Mouse (Mus musculus) heart, adult 2 months (tissue): Measurements from ENCODE around the gene Tbc1d10a. TPM values are rescaled to one million over a fixed set of nuclear protein-coding genes. Genes with fewer than 3 reads are reported as not detected.
A peak's percentile ranks its signal among the peaks of the same experiment; 100 is the strongest.

Experiments used
- DNase-seq, 2 experiments: peaks; one replicate each; pipeline ENCODE4 v3.0.0; 2021
- H3K27ac ChIP-seq: fragments of 200-600 bp; 2 replicates; pipeline ENCODE4 v1.8.1; 2022
- H3K27me3 ChIP-seq: fragments of 200-500 bp; 2 replicates; pipeline ENCODE4 v1.6.1; 2012; ENCODE audit warnings: mild to moderate bottlenecking, low read length, inconsistent platforms, mixed read lengths; ENCODE audit not compliant: control insufficient read depth, insufficient read depth
- H3K36me3 ChIP-seq: fragments of 200-500 bp; 2 replicates; pipeline ENCODE4 v1.6.1; 2012; ENCODE audit warnings: low read length, inconsistent platforms; ENCODE audit not compliant: control insufficient read depth, insufficient read depth
- H3K4me1 ChIP-seq: fragments of 200-500 bp; 2 replicates; pipeline ENCODE4 v1.6.1; 2011; ENCODE audit warnings: low read length; ENCODE audit not compliant: control insufficient read depth, insufficient read depth
- H3K4me3 ChIP-seq: fragments of 200-600 bp; 2 replicates; pipeline ENCODE4 v1.8.1; 2022
- H3K79me2 ChIP-seq: fragments of 200-500 bp; replicated peaks from 2 replicates; pipeline ENCODE4 v1.6.1; 2012; ENCODE audit warnings: mild to moderate bottlenecking, inconsistent platforms, low read length, moderate library complexity, mixed read lengths; ENCODE audit not compliant: control insufficient read depth, insufficient read depth
- H3K9ac ChIP-seq: fragments of 200-500 bp; 2 replicates; pipeline ENCODE4 v1.6.1; 2012; ENCODE audit warnings: low read depth, mild to moderate bottlenecking, control low read depth, inconsistent platforms, low read length, mixed read lengths
- CTCF ChIP-seq: fragments of 200-600 bp; IDR thresholded peaks from 2 replicates; pipeline ENCODE4 v1.8.1; 2022; ENCODE audit warnings: antibody characterized with exemption, mild to moderate bottlenecking, moderate library complexity
- EP300 ChIP-seq: fragments of 200-500 bp; IDR thresholded peaks from 2 replicates; pipeline ENCODE4 v1.6.1; 2011; ENCODE audit warnings: low read depth, low read length, control low read depth; ENCODE audit not compliant: insufficient read depth
- POLR2A ChIP-seq: fragments of 200-500 bp; IDR thresholded peaks from 2 replicates; pipeline ENCODE4 v1.6.1; 2011; ENCODE audit warnings: mild to moderate bottlenecking, low read depth, low read length, control low read depth; ENCODE audit not compliant: insufficient read depth
- WGBS: fragments of 180-500 bp; shearing (Covaris S2); methylation state at CpG from one replicate; pipeline ENCODE4 v1.1.7; 2018; 5-methylcytosine and 5-hydroxymethylcytosine counted together
- intact Hi-C: fragments of 180-260 bp; cut with DNase I; formaldehyde crosslinking; loops from one replicate; pipeline ENCODE4 v1.15.1; 2025
- microRNA-seq, 2 experiments: library from miRNA; unstranded; fragments of <30 nt; microRNA quantifications; one replicate each; pipeline ENCODE4 v1.2.0; 2021
- polyA plus RNA-seq: library from polyadenylated mRNA; depleted of rRNA; stranded (reverse); fragments of >200 nt; gene quantifications from 2 replicates; pipeline ENCODE4 v1.2.3, GENCODE M21; 2012; rRNA removed
- total RNA-seq, 2 experiments: library from RNA; stranded (reverse); gene quantifications; 2 replicates each; pipeline ENCODE4 v1.2.3; 2021

Tbc1d10a gene
- total and polyA plus RNA-seq, 3 experiments = 10.1 to 17.3 (median 10.7) TPM

DNA sequence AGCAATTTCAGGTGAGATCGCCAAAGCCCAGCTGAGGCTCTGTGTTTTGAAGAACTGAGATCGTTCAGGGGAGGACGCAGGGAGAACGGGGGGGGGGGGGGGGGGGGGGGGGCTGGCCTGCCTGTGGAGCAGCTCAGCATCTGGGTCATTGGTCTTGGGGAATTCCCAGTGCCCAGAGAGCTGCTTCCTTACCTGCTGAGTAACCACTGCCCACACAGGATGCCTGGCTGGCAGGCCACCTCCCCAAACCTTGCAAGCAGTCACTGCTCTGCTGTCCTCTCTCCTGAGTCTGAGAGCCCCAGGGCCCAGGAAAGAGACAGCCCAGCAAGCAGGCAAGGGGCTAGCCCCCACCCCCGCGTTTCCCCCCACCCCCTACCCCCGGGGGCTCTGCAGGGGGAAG, 76.3 kb downstream of the Tbc1d10a start:
- no peak overlapping the region for H3K9ac ChIP-seq
- TF ChIP-seq EP300 = no peak
- TF ChIP-seq CTCF = no peak
- TF ChIP-seq POLR2A = no peak
- no peak overlapping the region for H3K4me3 ChIP-seq
- no peak overlapping the region for H3K27ac ChIP-seq
- peaks cover 7% of the 10 kb centered on the region for H3K4me1 ChIP-seq
- DNase-seq = no peak
- H3K36me3 ChIP-seq = no peaks in the 10 kb centered on the region
- WGBS = 23% methylated on average over 7 of the region's 7 CpGs
- H3K79me2 ChIP-seq = no peaks in the 10 kb centered on the region
- no peaks in the 10 kb centered on the region for H3K27me3 ChIP-seq
- intact Hi-C loops = no loop called here

DNA sequence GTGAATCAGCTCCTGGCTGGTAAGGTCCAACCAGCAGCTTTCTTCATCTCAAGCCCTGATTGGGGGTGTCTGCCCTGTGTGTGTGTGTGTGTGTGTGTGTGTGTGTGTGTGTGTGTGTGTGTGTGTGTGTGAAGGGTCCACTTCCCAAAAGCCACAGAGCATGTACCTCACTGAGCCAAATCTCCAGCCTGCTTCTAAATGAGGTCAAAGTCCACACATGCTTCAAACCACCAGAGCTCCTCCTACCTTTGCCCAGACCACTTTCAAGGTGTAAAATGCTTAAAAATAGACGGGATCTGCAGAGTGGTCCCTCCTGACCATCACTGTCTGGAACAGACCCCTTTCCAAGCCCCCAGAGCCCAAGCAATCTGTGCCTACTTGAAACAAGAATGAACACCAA, 76.7 kb downstream of the Tbc1d10a start:
- TF ChIP-seq CTCF (no peak), EP300 (no peak), POLR2A (no peak)
- peaks cover 7% of the 10 kb centered on the region for H3K4me1 ChIP-seq
- H3K27ac ChIP-seq = no peak overlapping the region
- 88% methylated on average over 1 of the region's 1 CpGs for WGBS
- H3K4me3 ChIP-seq = no peak overlapping the region
- intact Hi-C loops = no loop called here
- DNase-seq = no peak
- no peaks in the 10 kb centered on the region for H3K79me2 ChIP-seq
- no peaks in the 10 kb centered on the region for H3K27me3 ChIP-seq
- H3K36me3 ChIP-seq = no peaks in the 10 kb centered on the region
- no peak overlapping the region for H3K9ac ChIP-seq

DNA sequence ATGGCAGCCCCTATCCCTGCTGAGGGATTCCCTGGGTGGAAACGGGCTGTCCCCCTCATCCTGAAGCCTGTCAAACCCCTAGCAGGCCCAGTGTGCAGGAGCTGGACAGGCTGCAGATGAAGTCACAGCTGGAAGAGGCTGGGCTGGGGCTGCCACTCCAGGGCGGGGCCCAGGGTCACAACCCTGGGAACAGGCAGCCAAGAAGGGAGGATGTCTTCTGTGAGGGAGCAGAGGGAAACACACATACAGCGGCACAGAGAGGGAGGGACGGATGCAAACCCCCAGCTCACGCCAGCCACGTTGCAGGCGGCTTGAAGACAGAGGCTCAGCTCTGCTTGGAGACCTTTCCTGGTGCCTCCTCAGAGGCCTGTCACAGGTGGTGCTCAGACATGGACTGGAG, 77.5 kb downstream of the Tbc1d10a start:
- Histone ChIP-seq H3K27me3 (no peaks in the 10 kb centered on the region), H3K79me2 (no peaks in the 10 kb centered on the region), H3K27ac (no peak overlapping the region), H3K4me3 (no peak overlapping the region), H3K36me3 (no peaks in the 10 kb centered on the region), H3K9ac (no peak overlapping the region), H3K4me1 (peaks cover 7% of the 10 kb centered on the region)
- no peak for TF ChIP-seq POLR2A
- TF ChIP-seq CTCF = no peak
- no peak for TF ChIP-seq EP300
- peak; percentile 72 to 80 for DNase-seq
- intact Hi-C loops = no loop called here
- 53% methylated on average over 7 of the region's 7 CpGs for WGBS

Small RNAs within 50 kb of the gene (microRNA-seq; reads per million reads assigned to microRNA genes)
- gene Mir3060 = 0 to 1.1 reads per million in 2 experiments

Other genes with a start within 250 kb of the Tbc1d10a start
- 10 to 100 TPM; 26.6 to 27.3 TPM for gene Pes1, start 222.8 kb upstream of the Tbc1d10a start, total RNA-seq
- 19.4 and 26.5 TPM in 2 replicates for gene Pes1, start 222.8 kb upstream of the Tbc1d10a start, polyA plus RNA-seq
- not detected for gene 4930556J24Rik, start 210.0 kb upstream of the Tbc1d10a start, total RNA-seq
- not detected in 2 replicates for gene 4930556J24Rik, start 210.0 kb upstream of the Tbc1d10a start, polyA plus RNA-seq
- gene Gal3st1, start 203.2 kb upstream of the Tbc1d10a start, total RNA-seq = under 1 TPM; 0.18 to 0.21 TPM
- gene Gal3st1, start 203.2 kb upstream of the Tbc1d10a start, polyA plus RNA-seq = 0.47 and 1.1 TPM in 2 replicates
- gene Sec14l4, start 155.3 kb upstream of the Tbc1d10a start, total RNA-seq = under 1 TPM; 0.14 to 0.47 TPM
- gene Sec14l4, start 155.3 kb upstream of the Tbc1d10a start, polyA plus RNA-seq = 0.32 and 0.57 TPM in 2 replicates
- not detected for gene Sec14l3, start 121.9 kb upstream of the Tbc1d10a start, total RNA-seq
- 15.0 TPM in 1 of 2 replicates, not detected in the other for gene Sec14l3, start 121.9 kb upstream of the Tbc1d10a start, polyA plus RNA-seq
- 100 to 1,000 TPM; 129 to 141 TPM for gene Mtfp1, start 91.3 kb upstream of the Tbc1d10a start, total RNA-seq
- gene Mtfp1, start 91.3 kb upstream of the Tbc1d10a start, polyA plus RNA-seq = 158 and 167 TPM in 2 replicates
- gene Sec14l2, start 63.4 kb upstream of the Tbc1d10a start, total RNA-seq = under 1 TPM; 0.52 to 0.89 TPM
- 0.35 and 0.53 TPM in 2 replicates for gene Sec14l2, start 63.4 kb upstream of the Tbc1d10a start, polyA plus RNA-seq
- gene Rnf215, start 51.6 kb upstream of the Tbc1d10a start, total RNA-seq = 10 to 100 TPM; 12.9 to 13.4 TPM
- 16.1 and 17.7 TPM in 2 replicates for gene Rnf215, start 51.6 kb upstream of the Tbc1d10a start, polyA plus RNA-seq
- gene Ccdc157, start 26.5 kb upstream of the Tbc1d10a start, total RNA-seq = 1 to 10 TPM; 4.5 to 4.6 TPM
- gene Ccdc157, start 26.5 kb upstream of the Tbc1d10a start, polyA plus RNA-seq = 6.7 and 9.9 TPM in 2 replicates
- 10 to 100 TPM; 37.2 to 38.7 TPM for gene Sf3a1, start 26.4 kb upstream of the Tbc1d10a start, total RNA-seq
- 17.9 and 23.4 TPM in 2 replicates for gene Sf3a1, start 26.4 kb upstream of the Tbc1d10a start, polyA plus RNA-seq
- 1 to 10 TPM; 4.0 to 5.9 TPM for gene Castor1, start 31.4 kb downstream of the Tbc1d10a start, total RNA-seq
- 10.7 and 13.5 TPM in 2 replicates for gene Castor1, start 31.4 kb downstream of the Tbc1d10a start, polyA plus RNA-seq
- gene Osm, start 49.6 kb downstream of the Tbc1d10a start, total RNA-seq = under 1 TPM; 0.13 to 0.14 TPM
- 0.14 and 0.15 TPM in 2 replicates for gene Osm, start 49.6 kb downstream of the Tbc1d10a start, polyA plus RNA-seq
- under 1 TPM; 0.21 to 0.36 TPM for gene Lif, start 70.8 kb downstream of the Tbc1d10a start, total RNA-seq
- 1.5 TPM in 2 replicates for gene Lif, start 70.8 kb downstream of the Tbc1d10a start, polyA plus RNA-seq